Mouse (Mus musculus): ENCODE measurements around the gene Bmyc. TPM values are rescaled to one million over a fixed set of nuclear protein-coding genes. Genes with fewer than 3 reads are reported as not detected.

The Bmyc gene
- polyA plus RNA-seq, 1 experiment = 74.8 TPM

- no peak for TF ChIP-seq POLR2A (IDR thresholded peaks at IDR 0.05; ENCODE audit: borderline replicate concordance, extremely low read depth, insufficient read depth, insufficient read length, poor library complexity, severe bottlenecking)
- TF ChIP-seq CTCF (IDR thresholded peaks at IDR 0.05; ENCODE audit: borderline replicate concordance, extremely low read depth, insufficient read depth, insufficient read length) = no peak
- DNase-seq (ENCODE audit: low read depth) = no peak
Observed at GRCm38 (mm10) chr2:25741671-25742070, 35.1 kb downstream of the Bmyc start.

- no peak for DNase-seq (ENCODE audit: low read depth)
- no peak for TF ChIP-seq CTCF (IDR thresholded peaks at IDR 0.05; ENCODE audit: borderline replicate concordance, extremely low read depth, insufficient read depth, insufficient read length)
- no peak for TF ChIP-seq POLR2A (IDR thresholded peaks at IDR 0.05; ENCODE audit: borderline replicate concordance, extremely low read depth, insufficient read depth, insufficient read length, poor library complexity, severe bottlenecking)
Observed at GRCm38 (mm10) chr2:25754201-25754600, 47.7 kb downstream of the Bmyc start.

Other genes starting within 250 kb of the Bmyc start
- 1.1 and 1.9 TPM in 2 replicates for gene Clic3, start 249.9 kb upstream of the Bmyc start, polyA plus RNA-seq (2012; rRNA removed)
- 109 and 142 TPM in 2 replicates for gene Paxx, start 245.6 kb upstream of the Bmyc start, polyA plus RNA-seq (2012; rRNA removed)
- gene Ptgds, start 236.7 kb upstream of the Bmyc start, polyA plus RNA-seq (2012; rRNA removed) = 60.4 and 73.5 TPM in 2 replicates
- not detected in 2 replicates for gene Lcn12, start 212.8 kb upstream of the Bmyc start, polyA plus RNA-seq (2012; rRNA removed)
- gene Fbxw5, start 206.0 kb upstream of the Bmyc start, polyA plus RNA-seq (2012; rRNA removed) = 27.8 and 61.1 TPM in 2 replicates
- 1.9 and 3.6 TPM in 2 replicates for gene C8g, start 205.0 kb upstream of the Bmyc start, polyA plus RNA-seq (2012; rRNA removed)
- 12.6 and 13.8 TPM in 2 replicates for gene Traf2, start 159.8 kb upstream of the Bmyc start, polyA plus RNA-seq (2012; rRNA removed)
- 166 and 189 TPM in 2 replicates for gene Edf1, start 148.9 kb upstream of the Bmyc start, polyA plus RNA-seq (2012; rRNA removed)
- gene Mamdc4, start 131.9 kb upstream of the Bmyc start, polyA plus RNA-seq (2012; rRNA removed) = 5.0 and 8.2 TPM in 2 replicates
- gene Phpt1, start 131.5 kb upstream of the Bmyc start, polyA plus RNA-seq (2012; rRNA removed) = 138 and 169 TPM in 2 replicates
- 24.5 and 30.3 TPM in 2 replicates for gene Ajm1, start 125.0 kb upstream of the Bmyc start, polyA plus RNA-seq (2012; rRNA removed)
- gene Rabl6, start 98.2 kb upstream of the Bmyc start, polyA plus RNA-seq (2012; rRNA removed) = 86.1 and 87.9 TPM in 2 replicates
- 0.03 and 0.07 TPM in 2 replicates for gene Ccdc183, start 89.1 kb upstream of the Bmyc start, polyA plus RNA-seq (2012; rRNA removed)
- gene Tmem141, start 84.7 kb upstream of the Bmyc start, polyA plus RNA-seq (2012; rRNA removed) = 31.7 and 34.8 TPM in 2 replicates
- gene Fcna, start 78.7 kb upstream of the Bmyc start, polyA plus RNA-seq (2012; rRNA removed) = 0.92 and 0.97 TPM in 2 replicates
- gene Lcn8, start 53.6 kb upstream of the Bmyc start, polyA plus RNA-seq (2012; rRNA removed) = 0.24 TPM in 1 of 2 replicates, not detected in the other
- not detected in 2 replicates for gene Lcn5, start 48.8 kb upstream of the Bmyc start, polyA plus RNA-seq (2012; rRNA removed)
- not detected in 2 replicates for gene Lcn6, start 30.0 kb upstream of the Bmyc start, polyA plus RNA-seq (2012; rRNA removed)
- not detected in 2 replicates for gene Lcn10, start 24.0 kb upstream of the Bmyc start, polyA plus RNA-seq (2012; rRNA removed)
- not detected in 2 replicates for gene Obp2a, start 6.7 kb upstream of the Bmyc start, polyA plus RNA-seq (2012; rRNA removed)
- gene Obp2b, start 30.3 kb downstream of the Bmyc start, polyA plus RNA-seq (2012; rRNA removed) = not detected in 2 replicates
- gene Lcn3, start 58.8 kb downstream of the Bmyc start, polyA plus RNA-seq (2012; rRNA removed) = not detected in 2 replicates
- not detected in 2 replicates for gene Lcn11, start 70.3 kb downstream of the Bmyc start, polyA plus RNA-seq (2012; rRNA removed)
- gene Gm13539, start 75.5 kb downstream of the Bmyc start, polyA plus RNA-seq (2012; rRNA removed) = not detected in 2 replicates
- not detected in 2 replicates for gene Glt6d1, start 109.1 kb downstream of the Bmyc start, polyA plus RNA-seq (2012; rRNA removed)
- not detected in 2 replicates for gene Lcn9, start 116.4 kb downstream of the Bmyc start, polyA plus RNA-seq (2012; rRNA removed)
- gene Sohlh1, start 140.5 kb downstream of the Bmyc start, polyA plus RNA-seq (2012; rRNA removed) = not detected in 2 replicates
- 52.1 and 60.1 TPM in 2 replicates for gene Kcnt1, start 157.0 kb downstream of the Bmyc start, polyA plus RNA-seq (2012; rRNA removed)

Data from brain, embryonic 14.5 days (tissue).